7 mouse cellular contexts compared by ENCODE assay signal in the genomic region with DNA sequence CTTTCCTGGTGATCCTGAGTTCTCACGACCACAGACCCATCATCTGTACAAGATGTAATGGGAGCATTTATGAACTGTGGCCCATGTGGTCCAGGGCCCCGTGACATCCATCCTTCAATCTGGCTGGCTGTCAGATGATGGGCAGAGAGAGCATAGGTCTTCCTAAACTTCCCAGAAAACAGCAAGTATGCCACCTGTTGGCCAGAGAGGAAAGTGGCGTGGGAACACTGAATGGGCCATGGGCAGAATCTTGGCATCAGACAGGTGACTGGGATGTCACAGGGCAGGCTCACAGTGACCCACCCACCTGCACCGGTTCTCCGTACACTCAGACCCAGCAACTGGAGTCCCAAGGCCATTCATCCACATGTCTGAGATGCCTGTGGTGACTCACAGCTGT. TPM values are rescaled to one million over a fixed set of nuclear protein-coding genes. Genes with fewer than 3 reads are reported as not detected.
DNase-seq lines count a peak whose midpoint lies in the region; TF ChIP-seq lines count a peak whose summit lies in the region.

No protein-coding gene starts in this region.

- no peak overlapping the region for H3K27ac ChIP-seq in bone marrow macrophage, adult 2 months (ENCODE audit: insufficient read depth, low read depth, low read length)

- H3K4me1 ChIP-seq in bone marrow macrophage, adult 2 months (ENCODE audit: control insufficient read depth, insufficient read depth, low read length) = peaks cover 22% of the 10 kb centered on the region

- TF ChIP-seq POLR2A in bone marrow macrophage, adult 2 months (IDR thresholded peaks at IDR 0.05; ENCODE audit: borderline replicate concordance, low read depth, low read length) = no peak

- peak; percentile 16; the same call in 1 of the 2 replicates for TF ChIP-seq CTCF in bone marrow macrophage, adult 2 months (IDR thresholded peaks at IDR 0.05; ENCODE audit: low read depth, low read length)

- no peak overlapping the region for H3K4me3 ChIP-seq in bone marrow macrophage, adult 2 months (ENCODE audit: insufficient read depth, low read length)

- peak; percentile 64 for DNase-seq in layer of hippocampus, adult 11-12 months (ENCODE audit: low spot score)
- no peak for DNase-seq in layer of hippocampus, adult 9-10 months (ENCODE audit: low spot score)
- DNase-seq in ES-CJ7 (ENCODE audit: low read depth, low spot score) = peak; percentile 50
- peak; percentile 65 to 81 for DNase-seq in kidney, adult 8-10 months
- peak; percentile 27 for DNase-seq in spleen, adult 12 weeks (ENCODE audit: low spot score)
- DNase-seq in ovary, adult 18-20 months (ENCODE audit: low spot score) = no peak

RNA-seq across cellular contexts. Expression of a gene that starts 4.4 kb away (rescaled TPM):
- 14.8 and 15.5 TPM in 2 replicates for polyA plus RNA-seq in bone marrow macrophage, adult 2 months (2012; ENCODE audit: insufficient read depth, insufficient read length, missing spikeins)

RNA-seq across cellular contexts. Expression of a gene that starts 6.5 kb away (rescaled TPM):
- polyA plus RNA-seq in bone marrow macrophage, adult 2 months (2012; ENCODE audit: insufficient read depth, insufficient read length, missing spikeins) = 142 and 160 TPM in 2 replicates

RNA-seq across cellular contexts. Expression of a gene that starts 23.5 kb away (rescaled TPM):
- polyA plus RNA-seq in bone marrow macrophage, adult 2 months (2012; ENCODE audit: insufficient read depth, insufficient read length, missing spikeins) = 0.60 and 1.3 TPM in 2 replicates

RNA-seq across cellular contexts. Expression of a gene that starts 23.8 kb away (rescaled TPM):
- 20.0 and 23.0 TPM in 2 replicates for polyA plus RNA-seq in bone marrow macrophage, adult 2 months (2012; ENCODE audit: insufficient read depth, insufficient read length, missing spikeins)

RNA-seq across cellular contexts. Expression of a gene that starts 30.4 kb away (rescaled TPM):
- 0.11 and 0.21 TPM in 2 replicates for polyA plus RNA-seq in bone marrow macrophage, adult 2 months (2012; ENCODE audit: insufficient read depth, insufficient read length, missing spikeins)

Comparison
In these comparisons a context has a peak if more than half of its experiments do, and no peak if none do; other contexts are left out.
1. DNase-seq: peak in layer of hippocampus, adult 11-12 months (single experiment), ES-CJ7 (single experiment), kidney, adult 8-10 months (2 of 2) and spleen, adult 12 weeks (single experiment); none in layer of hippocampus, adult 9-10 months (single experiment) and ovary, adult 18-20 months (single experiment).